Mouse (Mus musculus) heart, adult 2 months (tissue): ENCODE measurements at regions not wholly inside any gene's neighbourhood (a gene's known extent, or its start where the extent isn't known, plus 50 kb on each side); places are given as distances from the start of the nearest gene placed in this dataset.

ENCODE experiments used
- DNase-seq, 2 experiments: peaks; one replicate each; pipeline ENCODE4 v3.0.0; 2021
- H3K27ac ChIP-seq: fragments of 200-600 bp; 2 replicates; pipeline ENCODE4 v1.8.1; 2022
- H3K27me3 ChIP-seq: fragments of 200-500 bp; 2 replicates; pipeline ENCODE4 v1.6.1; 2012; ENCODE audit warnings: mild to moderate bottlenecking, low read length, inconsistent platforms, mixed read lengths; ENCODE audit not compliant: control insufficient read depth, insufficient read depth
- H3K36me3 ChIP-seq: fragments of 200-500 bp; 2 replicates; pipeline ENCODE4 v1.6.1; 2012; ENCODE audit warnings: low read length, inconsistent platforms; ENCODE audit not compliant: control insufficient read depth, insufficient read depth
- H3K4me1 ChIP-seq: fragments of 200-500 bp; 2 replicates; pipeline ENCODE4 v1.6.1; 2011; ENCODE audit warnings: low read length; ENCODE audit not compliant: control insufficient read depth, insufficient read depth
- H3K4me3 ChIP-seq: fragments of 200-600 bp; 2 replicates; pipeline ENCODE4 v1.8.1; 2022
- H3K79me2 ChIP-seq: fragments of 200-500 bp; replicated peaks from 2 replicates; pipeline ENCODE4 v1.6.1; 2012; ENCODE audit warnings: mild to moderate bottlenecking, inconsistent platforms, low read length, moderate library complexity, mixed read lengths; ENCODE audit not compliant: control insufficient read depth, insufficient read depth
- H3K9ac ChIP-seq: fragments of 200-500 bp; 2 replicates; pipeline ENCODE4 v1.6.1; 2012; ENCODE audit warnings: low read depth, mild to moderate bottlenecking, control low read depth, inconsistent platforms, low read length, mixed read lengths
- CTCF ChIP-seq: fragments of 200-600 bp; IDR thresholded peaks from 2 replicates; pipeline ENCODE4 v1.8.1; 2022; ENCODE audit warnings: antibody characterized with exemption, mild to moderate bottlenecking, moderate library complexity
- EP300 ChIP-seq: fragments of 200-500 bp; IDR thresholded peaks from 2 replicates; pipeline ENCODE4 v1.6.1; 2011; ENCODE audit warnings: low read depth, low read length, control low read depth; ENCODE audit not compliant: insufficient read depth
- POLR2A ChIP-seq: fragments of 200-500 bp; IDR thresholded peaks from 2 replicates; pipeline ENCODE4 v1.6.1; 2011; ENCODE audit warnings: mild to moderate bottlenecking, low read depth, low read length, control low read depth; ENCODE audit not compliant: insufficient read depth
- WGBS: fragments of 180-500 bp; shearing (Covaris S2); methylation state at CpG from one replicate; pipeline ENCODE4 v1.1.7; 2018; 5-methylcytosine and 5-hydroxymethylcytosine counted together
- intact Hi-C: fragments of 180-260 bp; cut with DNase I; formaldehyde crosslinking; loops from one replicate; pipeline ENCODE4 v1.15.1; 2025

- 55% methylated on average over 5 of the region's 5 CpGs for WGBS
- intact Hi-C loops: no loop called here
- Histone ChIP-seq H3K4me3 (no peak overlapping the region), H3K9ac (no peak overlapping the region), H3K4me1 (no peaks in the 10 kb centered on the region), H3K27ac (no peak overlapping the region), H3K79me2 (no peaks in the 10 kb centered on the region), H3K36me3 (no peaks in the 10 kb centered on the region), H3K27me3 (no peaks in the 10 kb centered on the region; the same call in 1 of the 2 replicates)
- DNase-seq: peak; percentile 3 to 24
- TF ChIP-seq CTCF (no peak), EP300 (no peak), POLR2A (no peak)
Observed at GRCm38 (mm10) chr1:83870853-83871567, 463.0 kb upstream of the Sphkap start.

DNA sequence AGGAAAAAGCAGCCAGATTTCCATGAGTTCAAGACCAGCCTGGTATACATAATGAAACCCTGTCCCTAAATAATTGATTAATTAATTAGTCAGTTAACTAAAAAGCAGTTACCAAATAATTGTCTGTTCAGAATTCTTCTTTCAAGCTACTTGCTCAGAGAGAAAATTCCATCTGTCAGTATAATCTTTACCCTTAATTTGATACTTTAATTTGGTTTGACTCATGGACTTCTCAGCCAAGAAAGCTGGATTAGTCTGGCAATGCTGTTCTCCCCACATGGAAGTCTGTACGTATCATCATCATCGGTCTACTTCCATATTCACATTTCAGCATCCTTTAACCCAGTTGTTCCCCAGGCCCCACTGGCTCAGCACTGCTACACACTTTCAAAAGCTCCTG is 461.0 kb upstream of the Sphkap start:
- DNase-seq: no peak
- Histone ChIP-seq H3K36me3 (no peaks in the 10 kb centered on the region), H3K27ac (no peak overlapping the region), H3K9ac (no peak overlapping the region), H3K4me3 (no peak overlapping the region), H3K79me2 (no peaks in the 10 kb centered on the region), H3K27me3 (no peaks in the 10 kb centered on the region; the same call in 1 of the 2 replicates), H3K4me1 (no peaks in the 10 kb centered on the region)
- TF ChIP-seq EP300: no peak
- TF ChIP-seq CTCF: no peak
- no peak for TF ChIP-seq POLR2A
- 92% methylated on average over 2 of the region's 2 CpGs for WGBS
- intact Hi-C loops: no loop called here

DNA sequence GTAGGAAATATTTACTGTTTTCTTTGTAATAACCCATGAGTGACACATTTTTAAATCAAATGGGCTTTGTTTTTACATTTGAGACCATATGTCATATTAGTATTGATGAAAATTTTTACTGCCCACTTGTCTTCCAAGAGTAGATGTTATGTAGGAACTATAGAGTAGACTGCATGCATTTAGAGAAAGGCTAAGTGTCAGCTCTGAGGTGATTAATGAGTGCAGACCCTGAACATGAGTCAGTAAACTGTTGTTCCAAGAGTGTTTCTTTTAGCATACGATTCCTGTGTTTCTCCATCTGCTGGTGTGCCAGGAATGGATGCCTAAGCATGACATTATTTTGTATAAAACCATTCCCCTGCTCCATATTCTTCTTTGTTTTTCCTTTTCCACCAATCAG is 454.5 kb upstream of the Sphkap start:
- Histone ChIP-seq H3K4me3 (no peak overlapping the region), H3K36me3 (no peaks in the 10 kb centered on the region), H3K4me1 (no peaks in the 10 kb centered on the region), H3K9ac (no peak overlapping the region), H3K27ac (no peak overlapping the region), H3K79me2 (no peaks in the 10 kb centered on the region), H3K27me3 (no peaks in the 10 kb centered on the region)
- TF ChIP-seq EP300: no peak
- no peak for TF ChIP-seq CTCF
- no peak for TF ChIP-seq POLR2A
- 59% methylated on average over 1 of the region's 1 CpGs for WGBS
- DNase-seq: no peak
- intact Hi-C loops: no loop called here

- H3K9ac ChIP-seq: no peak overlapping the region
Observed at GRCm38 (mm10) chr1:83862128-83862527, 454.1 kb upstream of the Sphkap start.

GRCm38 (mm10) chr1:83859732-83860424 is 451.9 kb upstream of the Sphkap start:
- no peak overlapping the region for H3K4me3 ChIP-seq
- H3K27ac ChIP-seq: no peak overlapping the region
- H3K79me2 ChIP-seq: no peaks in the 10 kb centered on the region
- no peaks in the 10 kb centered on the region for H3K27me3 ChIP-seq
- H3K9ac ChIP-seq: no peak overlapping the region
- no peaks in the 10 kb centered on the region for H3K36me3 ChIP-seq
- intact Hi-C loops: no loop called here
- 68% methylated on average over 3 of the region's 3 CpGs for WGBS
- TF ChIP-seq EP300: no peak
- no peak for TF ChIP-seq POLR2A
- no peak for TF ChIP-seq CTCF
- no peak for DNase-seq
- H3K4me1 ChIP-seq: no peaks in the 10 kb centered on the region

More at GRCm38 (mm10) chr1:83862128-83862527, 454.1 kb upstream of the Sphkap start:
- no peak overlapping the region for H3K27ac ChIP-seq
- H3K36me3 ChIP-seq: no peaks in the 10 kb centered on the region
- no peak overlapping the region for H3K4me3 ChIP-seq
- H3K4me1 ChIP-seq: no peaks in the 10 kb centered on the region
- intact Hi-C loops: no loop called here
- no peaks in the 10 kb centered on the region for H3K79me2 ChIP-seq
- WGBS: 47% methylated on average over 3 of the region's 3 CpGs
- H3K27me3 ChIP-seq: no peaks in the 10 kb centered on the region
- TF ChIP-seq CTCF (no peak), POLR2A (no peak), EP300 (no peak)
- no peak for DNase-seq

DNA sequence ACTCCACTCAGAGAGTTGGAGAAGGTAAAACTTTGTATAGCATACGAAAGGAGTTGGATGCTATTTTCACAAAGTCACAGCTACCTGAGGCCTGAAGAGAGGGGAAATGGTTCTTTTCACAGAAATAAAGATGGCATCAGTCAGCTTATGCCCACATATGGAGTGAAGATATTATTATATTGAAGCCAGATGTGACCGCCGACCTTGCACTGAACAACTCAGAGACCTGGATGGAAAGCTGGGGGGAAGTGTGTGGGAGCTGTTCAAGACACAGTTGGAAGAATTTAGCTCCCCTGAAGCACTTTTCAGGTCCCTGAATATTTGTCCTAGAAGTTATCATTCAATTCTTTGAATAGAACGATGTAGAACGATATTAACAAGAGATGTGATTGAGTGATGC is 446.0 kb upstream of the Sphkap start:
- H3K27ac ChIP-seq: no peak overlapping the region

More for the DNA sequence above, 446.0 kb upstream of the Sphkap start:
- TF ChIP-seq EP300 (no peak), POLR2A (no peak)
- no peak for DNase-seq
- WGBS: 88% methylated on average over 5 of the region's 5 CpGs
- no peaks in the 10 kb centered on the region for H3K4me1 ChIP-seq
- H3K4me3 ChIP-seq: no peak overlapping the region
- no peaks in the 10 kb centered on the region for H3K36me3 ChIP-seq
- no peaks in the 10 kb centered on the region for H3K27me3 ChIP-seq
- H3K9ac ChIP-seq: no peak overlapping the region
- intact Hi-C loops: no loop called here
- H3K79me2 ChIP-seq: no peaks in the 10 kb centered on the region
